Mouse (Mus musculus): ENCODE data around the gene Klhl5. TPM values are rescaled to one million over a fixed set of nuclear protein-coding genes. Genes with fewer than 3 reads are reported as not detected.

Gene Klhl5
- total RNA-seq, 2 experiments from 2014 or later: 13.9 to 14.3 TPM

DNA sequence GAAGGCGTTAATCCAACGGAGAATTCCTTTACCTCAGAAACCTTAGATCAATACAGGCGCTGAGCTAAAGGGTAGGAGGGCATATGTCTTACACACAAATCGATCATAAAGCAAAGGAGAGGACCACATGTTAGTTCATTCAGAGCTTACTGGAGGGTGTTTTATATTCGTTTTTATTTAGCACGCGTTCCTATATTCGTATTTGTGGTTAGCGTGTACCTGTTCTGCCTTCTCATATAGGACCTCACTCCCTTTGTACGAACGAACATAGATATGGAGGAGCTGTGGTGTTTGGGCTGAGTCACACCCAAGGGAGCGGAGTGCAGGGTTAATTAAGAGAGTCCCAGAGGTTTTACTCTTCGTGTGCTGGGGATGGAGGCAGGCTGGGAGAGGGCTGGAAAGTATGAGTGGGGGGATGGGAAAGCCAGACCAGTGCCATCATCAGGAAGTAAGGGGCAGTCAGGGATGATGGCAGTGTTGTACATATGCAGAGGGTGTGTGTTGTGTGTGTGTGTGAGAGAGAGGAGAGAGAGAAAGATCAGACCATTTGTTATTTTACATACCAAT is 68.7 kb downstream of the Klhl5 start:
- intact Hi-C loops (cut with DNase I): no loop called here
- DNase-seq (ENCODE audit: low spot score): no peak

- intact Hi-C loops (cut with DNase I): no loop called here
Observed at GRCm38 (mm10) chr5:65177026-65177514, 69.7 kb downstream of the Klhl5 start.

GRCm38 (mm10) chr5:65178477-65178876 is 71.1 kb downstream of the Klhl5 start:
- intact Hi-C loops (cut with DNase I): no loop called here
- no peak for DNase-seq (ENCODE audit: low spot score)

More at GRCm38 (mm10) chr5:65177026-65177514, 69.7 kb downstream of the Klhl5 start:
- no peak for DNase-seq (ENCODE audit: low spot score)

DNA sequence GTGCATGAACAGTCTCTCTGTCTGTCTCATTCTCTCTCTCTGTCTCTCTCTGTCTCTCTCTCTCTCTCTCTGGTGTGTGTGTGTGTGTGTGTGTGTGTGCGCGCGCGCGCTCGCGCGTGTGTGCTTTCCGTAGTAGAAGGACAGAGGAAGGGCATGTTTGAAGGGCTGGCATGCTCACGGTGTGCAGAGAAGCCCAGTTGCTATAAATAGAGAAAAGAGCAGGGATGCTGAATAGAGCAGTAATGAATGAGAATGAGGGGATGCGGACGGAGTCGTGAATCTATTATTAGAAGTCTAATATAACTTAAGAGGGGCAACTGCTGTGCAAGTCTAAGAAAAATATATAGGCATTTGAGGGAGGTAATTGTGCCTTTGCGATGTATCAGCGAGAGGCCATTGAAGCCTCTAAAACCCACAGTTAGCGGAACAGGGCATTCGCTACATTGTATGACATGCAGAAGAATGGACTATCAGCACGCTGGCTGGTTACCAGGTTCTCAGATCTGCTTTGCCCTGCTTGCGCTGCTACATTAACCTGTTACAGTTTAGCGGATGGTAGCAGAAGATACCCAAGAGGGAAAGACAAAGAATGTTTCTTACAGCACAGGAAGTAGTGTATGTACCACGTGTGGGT is 73.9 kb downstream of the Klhl5 start:
- DNase-seq (ENCODE audit: low spot score): no peak
- intact Hi-C loops (cut with DNase I): no loop called here

GRCm38 (mm10) chr5:65181794-65182169 is 74.4 kb downstream of the Klhl5 start:
- DNase-seq (ENCODE audit: low spot score): no peak
- intact Hi-C loops (cut with DNase I): no loop called here

DNA sequence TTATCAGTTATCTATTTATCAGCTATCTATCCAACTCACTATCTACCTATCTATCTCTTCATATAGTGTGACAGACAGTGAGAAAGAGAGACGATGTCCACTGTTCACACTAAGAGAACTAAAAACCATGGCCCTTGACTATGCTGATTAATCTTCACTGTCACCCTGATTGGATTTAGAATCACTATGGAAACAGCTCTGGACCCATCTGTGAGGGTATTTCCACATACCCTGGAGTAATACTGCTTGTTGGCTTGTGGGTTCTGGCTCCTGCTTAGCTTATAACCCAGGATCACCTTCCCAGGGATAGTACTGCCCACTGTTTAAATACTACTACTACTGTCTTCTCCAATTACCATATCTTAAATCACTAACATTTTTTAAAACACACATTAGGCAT is 74.9 kb downstream of the Klhl5 start:
- intact Hi-C loops (cut with DNase I): no loop called here

GRCm38 (mm10) chr5:65191601-65192000 is 84.3 kb downstream of the Klhl5 start:
- intact Hi-C loops (cut with DNase I): no loop called here
- DNase-seq (ENCODE audit: low spot score): no peak

More for the DNA sequence above, 74.9 kb downstream of the Klhl5 start:
- DNase-seq (ENCODE audit: low spot score): no peak

DNA sequence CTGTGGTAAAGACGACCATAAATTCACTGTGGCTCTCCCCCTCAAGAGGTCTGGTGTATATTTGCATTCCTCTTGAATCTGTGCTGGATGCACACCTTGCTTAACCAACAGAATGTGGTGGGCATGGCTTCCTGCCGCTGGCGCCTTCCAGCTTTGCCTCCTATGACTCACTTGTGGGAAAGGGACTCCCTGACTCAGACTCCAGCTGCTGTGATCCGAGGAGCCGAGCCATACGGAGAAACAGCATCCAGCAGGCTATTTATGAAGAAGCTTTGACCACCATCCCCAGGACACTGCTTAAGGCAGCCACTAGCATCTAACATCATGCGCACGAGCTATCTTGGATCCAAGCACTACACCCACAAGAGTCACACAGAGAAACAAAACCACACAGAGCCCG is 87.1 kb downstream of the Klhl5 start:
- intact Hi-C loops (cut with DNase I): no loop called here
- no peak for DNase-seq (ENCODE audit: low spot score)

DNA sequence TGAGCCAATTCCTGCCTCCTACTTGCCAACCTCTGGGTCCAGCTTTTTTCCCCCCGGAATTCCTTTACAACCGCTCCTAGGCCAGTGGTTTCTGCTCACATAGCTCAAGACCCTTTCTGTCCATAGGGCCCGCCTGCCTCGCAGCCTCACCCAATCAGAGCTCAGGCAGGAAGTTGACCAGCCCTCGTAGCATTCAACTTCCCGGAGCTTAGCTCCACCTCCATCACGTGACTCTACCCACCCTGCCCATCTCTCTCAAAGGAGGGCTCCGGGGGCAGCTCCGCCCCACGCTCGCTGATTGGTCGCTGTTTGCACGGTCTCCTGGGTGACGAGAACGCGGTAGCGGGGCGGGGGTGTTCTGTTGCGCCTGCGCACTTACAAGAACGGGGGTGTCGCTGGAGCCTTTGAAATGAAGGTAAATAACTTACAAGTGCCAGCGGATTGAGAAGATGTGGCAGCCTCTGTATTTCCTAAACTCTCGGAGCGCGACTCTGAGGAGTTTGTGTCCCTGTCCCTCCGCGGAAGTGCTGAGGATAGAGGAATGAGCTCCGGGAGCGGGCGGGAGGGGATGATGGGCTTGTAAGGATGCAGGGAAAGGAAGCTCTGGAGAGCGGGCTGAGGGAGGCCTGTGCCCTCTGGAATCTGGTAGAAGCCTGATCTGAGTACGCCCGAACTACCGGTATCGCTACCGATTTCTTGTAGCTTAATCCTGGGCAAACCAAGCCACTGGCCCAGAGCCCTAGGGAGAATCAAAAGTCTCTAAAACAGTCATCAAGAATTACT is 92.2 kb downstream of the Klhl5 start, which contains the start of gene Wdr19:
Gene Wdr19, plus strand, starts transcription at position 351 of the 783 bp plus-strand sequence.
- intact Hi-C loops (cut with DNase I): loop anchor here (2.0 to 5.0 kb wide), 2 partner anchors 79 to 92 kb away; partner anchors contain the start of gene Klhl5
- DNase-seq (ENCODE audit: low spot score): peak; percentile 99

DNA sequence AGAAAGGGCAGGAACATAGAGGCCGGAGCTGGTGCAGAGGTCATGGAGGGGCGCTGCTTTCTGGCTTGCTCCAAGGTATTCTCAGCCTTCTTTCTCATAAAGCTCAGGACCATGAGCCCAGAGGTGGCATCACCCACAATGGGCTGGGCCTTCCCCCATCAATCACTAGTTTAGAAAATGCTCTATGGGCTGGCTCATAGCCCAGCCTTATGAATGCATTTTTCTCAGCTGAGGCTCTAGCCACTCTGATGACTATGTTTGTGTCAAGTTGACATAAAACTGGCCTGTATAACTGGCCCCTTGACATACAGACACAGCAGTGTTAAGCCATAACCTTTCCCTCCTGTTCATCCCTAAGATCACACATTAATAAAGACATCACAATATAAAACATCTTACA is 97.4 kb downstream of the Klhl5 start:
- no peak for DNase-seq (ENCODE audit: low spot score)
- intact Hi-C loops (cut with DNase I): no loop called here

GRCm38 (mm10) chr5:65213321-65213720 is 106.0 kb downstream of the Klhl5 start:
- DNase-seq (ENCODE audit: low spot score): no peak
- intact Hi-C loops (cut with DNase I): loop anchor here (1.0 to 10.0 kb wide), 3 partner anchors 139 to 329 kb away; no protein-coding TSS in a partner anchor

Other genes with a start within 250 kb of the Klhl5 start
- under 1 TPM; 0.73 to 0.78 TPM for gene Tlr1, start 174.0 kb upstream of the Klhl5 start, total RNA-seq (2021)
- 1 to 10 TPM in 1 of 2 experiments, under 1 TPM in 1; 0.73 to 1.1 TPM for gene Tlr6, start 147.4 kb upstream of the Klhl5 start, total RNA-seq (2021)
- 10 to 100 TPM; 19.1 to 19.4 TPM for gene Fam114a1, start 137.5 kb upstream of the Klhl5 start, total RNA-seq (2021)
- gene Tmem156, start 15.4 kb upstream of the Klhl5 start, total RNA-seq (2021): not detected
- gene Wdr19, start 92.2 kb downstream of the Klhl5 start, total RNA-seq (2021): 1 to 10 TPM; 2.1 TPM
- gene Rfc1, start 228.1 kb downstream of the Klhl5 start, total RNA-seq (2021): 10 to 100 TPM; 27.5 to 30.4 TPM
- gene Klb, start 240.8 kb downstream of the Klhl5 start, total RNA-seq (2021): under 1 TPM in 1 of 2 experiments, not detected in 1; 0.31 TPM